ENCODE assay signal across 10 mouse cellular contexts in the genomic region with DNA sequence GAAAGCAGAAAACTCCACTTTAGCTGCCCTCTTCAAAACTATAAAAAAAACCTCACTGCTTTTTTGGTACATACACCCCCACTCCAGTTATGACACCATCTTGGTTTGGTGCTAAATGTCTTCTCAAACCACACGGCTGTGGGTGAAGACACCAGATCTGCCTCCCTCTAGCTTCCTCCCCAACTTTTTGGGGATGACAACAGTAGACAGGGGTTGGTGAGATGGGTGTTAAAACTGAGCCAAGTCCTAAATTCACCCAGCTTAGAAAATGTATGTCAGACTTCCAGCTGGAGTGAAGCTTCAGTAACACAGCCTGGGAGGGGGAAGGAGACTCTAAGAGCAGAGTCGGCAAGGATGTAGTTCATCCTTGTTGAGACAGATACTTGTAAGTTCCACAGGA.
"Had no signal": no experiment of that assay in that cellular context is flagged by ENCODE, and none has a peak within 500 bp of the region (broad histone marks: within the 10 kb centered on the region; RNA-seq: fewer than 3 reads in every experiment).

No protein-coding gene starts in this region.

- H3K9ac ChIP-seq: limb, embryonic 12.5 days; liver, embryonic 14.5 days; midbrain, embryonic 12.5 days; stomach, embryonic 15.5 days had no signal

- H3K36me3 ChIP-seq: limb, embryonic 12.5 days; midbrain, embryonic 12.5 days; stomach, embryonic 15.5 days had no signal

- H3K27ac ChIP-seq: limb, embryonic 12.5 days; liver, embryonic 14.5 days; midbrain, embryonic 12.5 days; stomach, embryonic 15.5 days had no signal

- H3K27me3 ChIP-seq: limb, embryonic 12.5 days; midbrain, embryonic 12.5 days; stomach, embryonic 15.5 days had no signal

- H3K4me2 ChIP-seq: limb, embryonic 12.5 days; midbrain, embryonic 12.5 days; stomach, embryonic 15.5 days had no signal

- H3K4me1 ChIP-seq: limb, embryonic 12.5 days; midbrain, embryonic 12.5 days; stomach, embryonic 15.5 days had no signal

- H3K4me3 ChIP-seq: limb, embryonic 12.5 days; midbrain, embryonic 12.5 days; stomach, embryonic 15.5 days had no signal

- H3K9me3 ChIP-seq: limb, embryonic 12.5 days; midbrain, embryonic 12.5 days; stomach, embryonic 15.5 days had no signal

- ATAC-seq: hindbrain, embryonic 16.5 days had no signal

- DNase-seq: kidney, adult 18-20 months; kidney, postnatal 14 days; liver; lung, adult 18-20 months; thymus, postnatal 36 days had no signal
